ENCODE assay signal across 8 mouse cellular contexts in genomic region chr6:134639210-134639609, GRCm38 (mm10). TPM values are rescaled to one million over a fixed set of nuclear protein-coding genes. Genes with fewer than 3 reads are reported as not detected.
DNase-seq lines count a peak whose midpoint lies in the region; ATAC-seq and TF ChIP-seq lines count a peak whose summit lies in the region.

TSS of gene Borcs5 (plus strand) at chr6:134639510.

- WGBS in heart, embryonic 14.5 days, result 89% methylated on average over 3 of the region's 3 CpGs

- intact Hi-C loops in left cerebral cortex, postnatal 4 days (cut with DNase I), result no loop called here

- no peaks in the 10 kb centered on the region for H3K9me3 ChIP-seq in heart, embryonic 14.5 days (ENCODE audit: control insufficient read depth, low read length)

- no peak for TF ChIP-seq POLR2A in brain, embryonic 14.5 days (IDR thresholded peaks at IDR 0.05; ENCODE audit: borderline replicate concordance, extremely low read depth, insufficient read depth, insufficient read length, poor library complexity, severe bottlenecking)

- no peaks in the 10 kb centered on the region for H3K27me3 ChIP-seq in heart, embryonic 14.5 days (ENCODE audit: control insufficient read depth, insufficient read depth, low read length)

- 0 out of 4 replicates have a peak, but pooled peaks cover 0 to 7% of the 10 kb centered on the region in 2 experiments for H3K4me1 ChIP-seq in heart, embryonic 14.5 days (ENCODE audit: control insufficient read depth in 2 of 2, insufficient read depth in 2 of 2, low read length in 2 of 2)

- no peak within 1 kb of the TSS for H3K9ac ChIP-seq in heart, embryonic 14.5 days (ENCODE audit: low read length)

- H3K4me2 ChIP-seq in heart, embryonic 14.5 days (ENCODE audit: low read length), result no peak within 1 kb of the TSS

- no peaks in the 10 kb centered on the region for H3K36me3 ChIP-seq in heart, embryonic 14.5 days (ENCODE audit: control insufficient read depth, insufficient read depth, low read length)

- H3K27ac ChIP-seq in heart, embryonic 14.5 days (replicated peaks in 1 of 2; ENCODE audit: control insufficient read depth in 1 of 2, insufficient read depth in 1 of 2, low read depth in 2 of 2, low read length in 2 of 2), result no peak within 1 kb of the TSS

- no peak for TF ChIP-seq CTCF in brain, embryonic 14.5 days (IDR thresholded peaks at IDR 0.05; ENCODE audit: borderline replicate concordance, extremely low read depth, insufficient read depth, insufficient read length)

- no peak for ATAC-seq in heart, embryonic 14.5 days (ENCODE audit: insufficient number of reproducible peaks, insufficient read depth, low FRiP score, low read depth)
- no peak for ATAC-seq in erythroblast, adult 5-6 weeks (replicated peaks; ENCODE audit: low FRiP score, poor library complexity, severe bottlenecking)

- no peak within 1 kb of the TSS for H3K4me3 ChIP-seq in heart, embryonic 14.5 days (ENCODE audit: control insufficient read depth in 1 of 2, insufficient read depth in 1 of 2, low read depth in 1 of 2, low read length in 2 of 2)

- no peak for DNase-seq in layer of hippocampus, adult 18-20 months (ENCODE audit: low spot score in 2 of 2)
- no peak for DNase-seq in layer of hippocampus, adult 9-10 months (ENCODE audit: low spot score)
- DNase-seq in brain, embryonic 14.5 days (ENCODE audit: low read depth), result no peak
- no peak for DNase-seq in left cerebral cortex, postnatal 4 days
- no peak for DNase-seq in testis, postnatal 10 days (ENCODE audit: low spot score)
- DNase-seq in T-cell, adult 2 months (ENCODE audit: low spot score), result no peak

RNA-seq across cellular contexts. Expression of gene Borcs5, which starts in this region (rescaled TPM):
- 10 to 100 TPM; 38.1 to 43.7 TPM for total RNA-seq in layer of hippocampus, adult 18-20 months (2021)
- polyA plus RNA-seq in brain, embryonic 14.5 days (2012; rRNA removed), result 28.3 and 32.4 TPM in 2 replicates
- 14.9 and 17.2 TPM in 2 replicates for polyA plus RNA-seq in heart, embryonic 14.5 days (2014; fragmentation: Nextera tagmentation; extraction: Ambion mirVana)
- total RNA-seq in left cerebral cortex, postnatal 4 days (2021), result 10 to 100 TPM; 19.0 to 21.3 TPM
- 7.7 and 7.9 TPM in 2 replicates for total RNA-seq in erythroblast, adult 5-6 weeks (2015; ENCODE audit: low replicate concordance)
- total RNA-seq in erythroblast, adult 5-6 weeks (2017; ENCODE audit: low replicate concordance), result 2.0 and 4.3 TPM in 2 replicates
